Mouse (Mus musculus) bone marrow macrophage, adult 2 months (primary cell): Measurements from ENCODE around the gene Fstl5. TPM values are rescaled to one million over a fixed set of nuclear protein-coding genes. Genes with fewer than 3 reads are reported as not detected.
"Not testable (repeated sequence)": the region's sequence is repeated elsewhere in the genome, so short reads cannot be mapped to it uniquely, and the experiment has no call there.

ENCODE experiments used
- H3K27ac ChIP-seq: 2 replicates; pipeline ENCODE4 v1.5.1; 2012; ENCODE audit warnings: low read depth, low read length; ENCODE audit not compliant: insufficient read depth
- H3K4me1 ChIP-seq: 2 replicates; pipeline ENCODE4 v1.6.1; 2012; ENCODE audit warnings: low read length; ENCODE audit not compliant: control insufficient read depth, insufficient read depth
- H3K4me3 ChIP-seq: 2 replicates; pipeline ENCODE4 v1.5.1; 2012; ENCODE audit warnings: mild to moderate bottlenecking, low read length, moderate library complexity; ENCODE audit not compliant: insufficient read depth
- CTCF ChIP-seq: IDR thresholded peaks from 2 replicates; pipeline ENCODE4 v1.5.1; 2012; ENCODE audit warnings: low read depth, mild to moderate bottlenecking, low read length, moderate library complexity
- POLR2A ChIP-seq: IDR thresholded peaks from 2 replicates; pipeline ENCODE4 v1.6.1; 2012; ENCODE audit warnings: mild to moderate bottlenecking, low read depth, low read length, borderline replicate concordance
- polyA plus RNA-seq: library from polyadenylated mRNA; stranded (reverse); fragments of >200 nt; gene quantifications from 2 replicates; pipeline ENCODE4 v1.2.4, GENCODE M21; 2012; ENCODE audit not compliant: missing spikeins, insufficient read depth, insufficient read length

Fstl5 gene
- polyA plus RNA-seq, 1 experiment: not detected

GRCm38 (mm10) chr3:76467229-76467874, 393.3 kb downstream of the Fstl5 start:
- Histone ChIP-seq H3K4me1 (no peaks in the 10 kb centered on the region), H3K4me3 (no peak overlapping the region), H3K27ac (no peak overlapping the region)
- no peak for TF ChIP-seq POLR2A
- TF ChIP-seq CTCF: no peak

- Histone ChIP-seq H3K4me3 (no peak overlapping the region), H3K4me1 (no peaks in the 10 kb centered on the region), H3K27ac (no peak overlapping the region)
- no peak for TF ChIP-seq CTCF
- no peak for TF ChIP-seq POLR2A
Observed at GRCm38 (mm10) chr3:76468147-76468546, 394.1 kb downstream of the Fstl5 start.

- H3K4me3 ChIP-seq, H3K4me1 ChIP-seq, H3K27ac ChIP-seq: not testable (repeated sequence)
Observed at GRCm38 (mm10) chr3:76507891-76508290, 433.8 kb downstream of the Fstl5 start.

- no peak overlapping the region for H3K27ac ChIP-seq
- H3K4me3 ChIP-seq: no peak overlapping the region
- no peaks in the 10 kb centered on the region for H3K4me1 ChIP-seq
- TF ChIP-seq CTCF (no peak), POLR2A (no peak)
Observed at GRCm38 (mm10) chr3:76508811-76509210, 434.7 kb downstream of the Fstl5 start.

- TF ChIP-seq POLR2A (no peak), CTCF (no peak)
- no peaks in the 10 kb centered on the region for H3K4me1 ChIP-seq
- no peak overlapping the region for H3K27ac ChIP-seq
- no peak overlapping the region for H3K4me3 ChIP-seq
Observed at GRCm38 (mm10) chr3:76567346-76567745, 493.3 kb downstream of the Fstl5 start.

- Histone ChIP-seq H3K4me1 (no peaks in the 10 kb centered on the region), H3K4me3 (no peak overlapping the region), H3K27ac (no peak overlapping the region)
- no peak for TF ChIP-seq POLR2A
- no peak for TF ChIP-seq CTCF
Observed at GRCm38 (mm10) chr3:76572478-76572877, 498.4 kb downstream of the Fstl5 start.

GRCm38 (mm10) chr3:76572920-76573541, 499.0 kb downstream of the Fstl5 start:
- H3K4me3 ChIP-seq: no peak overlapping the region
- H3K4me1 ChIP-seq: no peaks in the 10 kb centered on the region
- no peak for TF ChIP-seq CTCF
- TF ChIP-seq POLR2A: no peak
- H3K27ac ChIP-seq: no peak overlapping the region

- TF ChIP-seq POLR2A: no peak
- TF ChIP-seq CTCF: no peak
Observed at GRCm38 (mm10) chr3:76593148-76593547, 519.1 kb downstream of the Fstl5 start.

GRCm38 (mm10) chr3:76620044-76620443, 546.0 kb downstream of the Fstl5 start:
- Histone ChIP-seq H3K27ac (no peak overlapping the region), H3K4me1 (no peaks in the 10 kb centered on the region), H3K4me3 (no peak overlapping the region)
- TF ChIP-seq POLR2A (no peak), CTCF (no peak)

More at GRCm38 (mm10) chr3:76593148-76593547, 519.1 kb downstream of the Fstl5 start:
- Histone ChIP-seq H3K27ac (no peak overlapping the region), H3K4me3 (no peak overlapping the region), H3K4me1 (no peaks in the 10 kb centered on the region)

GRCm38 (mm10) chr3:76654243-76654642, 580.2 kb downstream of the Fstl5 start:
- TF ChIP-seq POLR2A (no peak), CTCF (no peak)

More at GRCm38 (mm10) chr3:76654243-76654642, 580.2 kb downstream of the Fstl5 start:
- H3K4me1 ChIP-seq: no peaks in the 10 kb centered on the region
- H3K4me3 ChIP-seq: no peak overlapping the region
- H3K27ac ChIP-seq: no peak overlapping the region
